In the genomic region with DNA sequence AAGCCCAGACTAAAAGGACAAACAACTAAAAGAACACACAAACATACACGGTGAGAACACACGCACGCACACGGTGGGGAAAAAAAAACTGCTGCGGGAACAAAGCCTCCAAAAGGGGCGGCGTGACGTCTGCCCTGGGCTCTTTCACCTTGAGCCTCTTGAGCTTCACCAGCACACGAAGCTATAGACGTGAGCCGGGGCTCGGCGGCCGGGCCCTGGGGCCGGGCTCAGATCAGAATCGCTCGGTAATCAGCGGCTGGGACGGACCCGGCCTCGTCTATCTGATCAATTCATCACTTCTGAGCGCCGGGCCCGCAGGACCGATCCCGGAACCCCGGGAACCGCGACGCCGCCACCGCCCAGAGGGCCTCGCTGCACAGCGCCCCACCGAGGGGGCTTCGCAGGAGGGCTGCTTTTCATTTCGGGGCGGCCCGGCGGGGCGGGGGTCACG, we compare ENCODE assay signal across 8 mouse cellular contexts. TPM values are rescaled to one million over a fixed set of nuclear protein-coding genes. Genes with fewer than 3 reads are reported as not detected.
DNase-seq lines count a peak whose midpoint lies in the region; ATAC-seq and TF ChIP-seq lines count a peak whose summit lies in the region.

No protein-coding gene starts in this region.

- no peak for DNase-seq in kidney, adult 9 months
- DNase-seq in G1E (ENCODE audit: low spot score) = peak; percentile 55
- peak; percentile 67 for DNase-seq in embryo, embryonic 11 days
- DNase-seq in lung, postnatal 36 days = peak; percentile 20
- no peak for DNase-seq in right cerebral cortex, postnatal 25 days
- DNase-seq in retina, postnatal 1 day = no peak

- H3K4me2 ChIP-seq in kidney, embryonic 14.5 days (replicated peaks; ENCODE audit: low read depth, low read length) = peak overlapping the region; percentile 59
- H3K4me2 ChIP-seq in hindbrain, embryonic 16.5 days (ENCODE audit: low read length) = peak overlapping the region; percentile 85

- WGBS in kidney, embryonic 14.5 days = under 1% methylated on average over 40 of the region's 42 CpGs
- WGBS in hindbrain, embryonic 16.5 days = 1% methylated on average over 40 of the region's 42 CpGs

- no peaks in the 10 kb centered on the region for H3K9me3 ChIP-seq in kidney, embryonic 14.5 days (ENCODE audit: control insufficient read depth, low read length)
- no peaks in the 10 kb centered on the region for H3K9me3 ChIP-seq in G1E (replicated peaks)
- no peaks in the 10 kb centered on the region for H3K9me3 ChIP-seq in hindbrain, embryonic 16.5 days (ENCODE audit: control insufficient read depth, low read length)

- peak overlapping the region; percentile 93 for H3K9ac ChIP-seq in kidney, embryonic 14.5 days (ENCODE audit: low read depth, low read length)
- H3K9ac ChIP-seq in hindbrain, embryonic 16.5 days (ENCODE audit: low read depth, low read length) = peak overlapping the region; percentile 95

- ATAC-seq in kidney, embryonic 14.5 days (ENCODE audit: low FRiP score, low TSS enrichment) = peak; percentile 73
- peak; percentile 25; the same call in 1 of the 2 replicates for ATAC-seq in G1E (ENCODE audit: extremely low read depth, insufficient number of reproducible peaks, low FRiP score, poor library complexity, severe bottlenecking)
- ATAC-seq in hindbrain, embryonic 16.5 days = peak; percentile 75

- no peaks in the 10 kb centered on the region for H3K4me1 ChIP-seq in kidney, embryonic 14.5 days (ENCODE audit: control insufficient read depth, insufficient read depth, low read length)
- H3K4me1 ChIP-seq in G1E (ENCODE audit: insufficient read depth, low read depth, low read length) = peaks cover 17% of the 10 kb centered on the region
- H3K4me1 ChIP-seq in hindbrain, embryonic 16.5 days (ENCODE audit: control insufficient read depth, insufficient read depth, low read depth, low read length) = peaks cover 6% of the 10 kb centered on the region

- H3K4me3 ChIP-seq in kidney, embryonic 14.5 days (ENCODE audit: low read length) = peak overlapping the region; percentile 84
- H3K4me3 ChIP-seq in G1E (ENCODE audit: low read depth, low read length) = peak overlapping the region; percentile 88
- H3K4me3 ChIP-seq in hindbrain, embryonic 16.5 days (ENCODE audit: low read length) = peak overlapping the region; percentile 76

- no peaks in the 10 kb centered on the region for H3K27me3 ChIP-seq in kidney, embryonic 14.5 days (ENCODE audit: control insufficient read depth, insufficient read depth, low read length)
- peaks cover 6% of the 10 kb centered on the region; the same call in 1 of the 2 replicates for H3K27me3 ChIP-seq in G1E (ENCODE audit: insufficient read depth, low read length)
- H3K27me3 ChIP-seq in hindbrain, embryonic 16.5 days (replicated peaks; ENCODE audit: control insufficient read depth, insufficient read depth, low read length) = no peaks in the 10 kb centered on the region

- TF ChIP-seq CTCF in G1E (IDR thresholded peaks at IDR 0.05; ENCODE audit: low read depth, low read length) = no peak

- peak overlapping the region; percentile 72 for H3K27ac ChIP-seq in kidney, embryonic 14.5 days (ENCODE audit: low read depth, low read length)
- peak overlapping the region; percentile 89 for H3K27ac ChIP-seq in hindbrain, embryonic 16.5 days (ENCODE audit: low read depth, low read length)

- peaks cover 18% of the 10 kb centered on the region for H3K36me3 ChIP-seq in kidney, embryonic 14.5 days (ENCODE audit: control insufficient read depth, insufficient read depth, low read length)
- H3K36me3 ChIP-seq in G1E (replicated peaks) = peaks cover 26% of the 10 kb centered on the region
- H3K36me3 ChIP-seq in hindbrain, embryonic 16.5 days (ENCODE audit: control insufficient read depth, insufficient read depth, low read length) = peaks cover 14% of the 10 kb centered on the region

RNA-seq across cellular contexts. Expression of gene Tmem167b, which starts 8.1 kb away (rescaled TPM):
- 20.4 and 32.7 TPM in 2 replicates for polyA plus RNA-seq in kidney, embryonic 14.5 days (2014; fragmentation: Nextera tagmentation; extraction: Ambion mirVana)
- total RNA-seq in G1E (2014; fragmentation: Nextera tagmentation) = 17.8 and 19.9 TPM in 2 replicates
- 42.3 and 46.8 TPM in 2 replicates for total RNA-seq in G1E (2017)
- 2.2 and 2.5 TPM in 2 replicates for polyA plus RNA-seq in G1E (2012)
- 51.0 and 54.3 TPM in 2 replicates for polyA plus RNA-seq in hindbrain, embryonic 16.5 days (2015; fragmentation: Nextera tagmentation; extraction: Ambion mirVana)

RNA-seq across cellular contexts. Expression of gene Taf13, which starts 17.4 kb away (rescaled TPM):
- 35.1 and 45.2 TPM in 2 replicates for polyA plus RNA-seq in kidney, embryonic 14.5 days (2014; fragmentation: Nextera tagmentation; extraction: Ambion mirVana)
- total RNA-seq in G1E (2014; fragmentation: Nextera tagmentation) (14.3 and 14.4 TPM in 2 replicates), G1E (2017) (21.6 and 22.2 TPM in 2 replicates)
- 0.39 and 1.1 TPM in 2 replicates for polyA plus RNA-seq in G1E (2012)
- polyA plus RNA-seq in hindbrain, embryonic 16.5 days (2015; fragmentation: Nextera tagmentation; extraction: Ambion mirVana) = 46.7 and 52.4 TPM in 2 replicates

RNA-seq across cellular contexts. Expression of gene 5330417C22Rik, which starts 17.8 kb away (rescaled TPM):
- 0.59 and 2.0 TPM in 2 replicates for polyA plus RNA-seq in kidney, embryonic 14.5 days (2014; fragmentation: Nextera tagmentation; extraction: Ambion mirVana)
- total RNA-seq in G1E (2014; fragmentation: Nextera tagmentation) (not detected in 2 replicates), G1E (2017) (under 0.01 and 0.06 TPM in 2 replicates)
- polyA plus RNA-seq in G1E (2012) = not detected in 2 replicates
- polyA plus RNA-seq in hindbrain, embryonic 16.5 days (2015; fragmentation: Nextera tagmentation; extraction: Ambion mirVana) = 16.0 and 18.5 TPM in 2 replicates

RNA-seq across cellular contexts. Expression of gene 1700013F07Rik, which starts 20.2 kb away (rescaled TPM):
- not detected in 2 replicates for polyA plus RNA-seq in kidney, embryonic 14.5 days (2014; fragmentation: Nextera tagmentation; extraction: Ambion mirVana)
- not detected in 2 replicates for total RNA-seq in G1E (2014; fragmentation: Nextera tagmentation)
- total RNA-seq in G1E (2017) = not detected in 2 replicates
- polyA plus RNA-seq in G1E (2012) = not detected in 2 replicates
- polyA plus RNA-seq in hindbrain, embryonic 16.5 days (2015; fragmentation: Nextera tagmentation; extraction: Ambion mirVana) = 1.9 and 2.7 TPM in 2 replicates

RNA-seq across cellular contexts. Expression of gene Wdr47, which starts 36.9 kb away (rescaled TPM):
- polyA plus RNA-seq in kidney, embryonic 14.5 days (2014; fragmentation: Nextera tagmentation; extraction: Ambion mirVana) = 4.7 and 8.5 TPM in 2 replicates
- 4.4 and 7.6 TPM in 2 replicates for total RNA-seq in G1E (2014; fragmentation: Nextera tagmentation)
- total RNA-seq in G1E (2017) = 10.3 and 11.2 TPM in 2 replicates
- polyA plus RNA-seq in G1E (2012) = 1.2 and 1.6 TPM in 2 replicates
- 103 and 108 TPM in 2 replicates for polyA plus RNA-seq in hindbrain, embryonic 16.5 days (2015; fragmentation: Nextera tagmentation; extraction: Ambion mirVana)

Comparison
In these comparisons a context has a peak if more than half of its experiments do, and no peak if none do; other contexts are left out.
1. ATAC-seq: peak in every context shown above with its lines; median percentile 75 in hindbrain, embryonic 16.5 days; 73 in kidney, embryonic 14.5 days; 25 in G1E.
2. DNase-seq: peak in G1E (single experiment), embryo, embryonic 11 days (single experiment) and lung, postnatal 36 days (single experiment); none in kidney, adult 9 months (single experiment), right cerebral cortex, postnatal 25 days (single experiment) and retina, postnatal 1 day (single experiment).
3. RNA of gene Taf13, which starts 17.4 kb away (polyA plus RNA-seq): 46.7 to 52.4 TPM in hindbrain, embryonic 16.5 days and 35.1 to 45.2 TPM in kidney, embryonic 14.5 days; 0.39 to 1.1 TPM in G1E; every median in the first group is over 10 times any median in the second.
4. Peak in every context shown above with its lines, with median percentiles within 50 percentile points of each other: H3K4me3 ChIP-seq.